Mouse (Mus musculus): Measurements from ENCODE around the gene Klhl20.

DNA sequence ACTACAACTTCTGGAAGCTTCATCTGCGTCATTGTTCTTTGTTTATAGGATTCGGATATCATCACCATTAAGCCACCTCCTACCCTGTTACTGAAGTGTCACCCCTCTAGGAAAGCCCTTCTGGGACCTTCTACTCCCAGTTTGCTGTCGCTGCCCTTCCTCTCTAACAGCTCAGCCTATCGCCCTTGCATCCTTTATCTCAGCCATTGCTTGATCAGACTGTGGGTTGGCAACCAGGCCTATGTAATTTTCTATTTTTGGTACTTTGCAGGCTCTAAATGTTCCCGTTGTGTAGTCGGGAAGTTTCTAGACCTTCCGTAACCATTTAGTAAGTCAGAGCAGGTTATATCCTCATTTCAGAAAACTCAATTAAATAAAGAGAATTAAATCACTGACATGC lies 11.9 kb upstream of the Klhl20 start:
- TF ChIP-seq EP300 (IDR thresholded peaks at IDR 0.05; ENCODE audit: insufficient read depth, low read depth, low read length) (no peak), CTCF (IDR thresholded peaks at IDR 0.05; ENCODE audit: low read depth, low read length) (no peak), POLR2A (IDR thresholded peaks at IDR 0.05; ENCODE audit: insufficient read depth, low read length) (no peak)

Data from ES-Bruce4 (cell line).